Mouse (Mus musculus): ENCODE data around the gene Otx2.

- TF ChIP-seq ZC3H11A (IDR thresholded peaks at IDR 0.05; ENCODE audit: borderline replicate concordance, low read depth, low read length) (no peak), ZNF384 (IDR thresholded peaks at IDR 0.05; ENCODE audit: low read depth, low read length) (no peak), HCFC1 (IDR thresholded peaks at IDR 0.05; ENCODE audit: borderline replicate concordance, insufficient read depth, low read length) (no peak), MAFK (IDR thresholded peaks at IDR 0.05; ENCODE audit: insufficient read depth, low read depth, low read length) (no peak), CHD2 (IDR thresholded peaks at IDR 0.05; ENCODE audit: low read depth, low read length) (no peak)
Observed at GRCm38 (mm10) chr14:48670761-48671479, 2.7 kb downstream of the Otx2 start.
